Mouse (Mus musculus): ENCODE measurements around the gene Arid3a. TPM values are rescaled to one million over a fixed set of nuclear protein-coding genes. Genes with fewer than 3 reads are reported as not detected.

Arid3a gene
- total RNA-seq, 1 experiment, result 16.3 TPM

DNA sequence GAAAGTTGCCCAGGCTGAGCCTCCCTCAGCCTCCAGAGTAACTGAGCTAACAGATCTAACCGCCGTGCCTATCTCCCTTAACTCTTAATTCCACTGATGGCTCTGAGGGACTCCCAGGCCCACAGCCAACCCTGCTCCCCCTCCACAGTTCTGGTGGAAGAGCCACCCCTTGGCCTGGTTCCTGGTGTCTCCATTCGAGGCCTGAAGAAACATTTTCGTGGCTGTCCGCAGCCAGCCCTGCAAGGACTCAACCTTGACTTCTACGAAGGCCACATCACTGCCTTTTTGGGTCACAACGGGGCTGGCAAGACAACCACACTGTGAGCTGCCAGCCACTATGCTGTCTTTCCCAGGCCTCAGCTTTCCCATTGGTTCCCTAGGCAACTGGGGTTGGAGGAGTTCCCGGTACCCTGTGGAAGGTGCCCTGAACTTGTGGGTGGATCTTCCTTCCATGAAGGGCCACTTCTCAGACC lies 77.4 kb downstream of the Arid3a start:
- Histone ChIP-seq H3K4me3 (ENCODE audit: insufficient read depth in 1 of 2, low read depth in 1 of 2, low read length in 2 of 2, poor library complexity in 1 of 2, severe bottlenecking in 1 of 2) (no peak overlapping the region), H3K4me1 (ENCODE audit: control insufficient read depth in 2 of 2, insufficient read depth in 2 of 2, low read length in 2 of 2, poor library complexity in 1 of 2) (peaks cover 10 to 20% of the 10 kb centered on the region in 2 experiments), H3K9me3 (ENCODE audit: control insufficient read depth, insufficient read depth, low read depth, low read length) (no peaks in the 10 kb centered on the region), H3K36me3 (ENCODE audit: control insufficient read depth, insufficient read depth, low read length, poor library complexity, severe bottlenecking) (peaks cover 6% of the 10 kb centered on the region; the same call in 1 of the 2 replicates), H3K27ac (ENCODE audit: insufficient read depth, low read depth, low read length, poor library complexity, severe bottlenecking) (no peak overlapping the region), H3K9ac (ENCODE audit: insufficient read depth, low read depth, low read length, poor library complexity, severe bottlenecking) (no peak overlapping the region)
- in situ Hi-C loops (cut with MboI; ENCODE audit: low sequenced_read_pairs in 2 of 2, unreplicated experiment in 2 of 2), result no loop called here
- no peak for DNase-seq (ENCODE audit: low read depth, low spot score)
- TF ChIP-seq ZC3H11A (IDR thresholded peaks at IDR 0.05; ENCODE audit: borderline replicate concordance, low read depth, low read length) (no peak), ZNF384 (IDR thresholded peaks at IDR 0.05; ENCODE audit: low read depth, low read length) (no peak), MAFK (IDR thresholded peaks at IDR 0.05; ENCODE audit: insufficient read depth, low read depth, low read length) (no peak), CHD2 (IDR thresholded peaks at IDR 0.05; ENCODE audit: low read depth, low read length) (no peak), HCFC1 (IDR thresholded peaks at IDR 0.05; ENCODE audit: borderline replicate concordance, insufficient read depth, low read length) (no peak)

Other genes starting within 250 kb of the Arid3a start
- 491 and 507 TPM in 2 replicates for gene Cdc34, start 244.8 kb upstream of the Arid3a start, total RNA-seq (2012; rRNA removed)
- gene Gzmm, start 238.0 kb upstream of the Arid3a start, total RNA-seq (2012; rRNA removed), result 2.5 and 4.5 TPM in 2 replicates
- 858 and 1,196 TPM in 2 replicates for gene Bsg, start 222.6 kb upstream of the Arid3a start, total RNA-seq (2012; rRNA removed)
- 5.0 and 11.8 TPM in 2 replicates for gene Hcn2, start 210.4 kb upstream of the Arid3a start, total RNA-seq (2012; rRNA removed)
- gene Polrmt, start 180.5 kb upstream of the Arid3a start, total RNA-seq (2012; rRNA removed), result 109 and 159 TPM in 2 replicates
- gene Fgf22, start 172.0 kb upstream of the Arid3a start, total RNA-seq (2012; rRNA removed), result 1.5 and 1.9 TPM in 2 replicates
- gene Rnf126, start 160.1 kb upstream of the Arid3a start, total RNA-seq (2012; rRNA removed), result 66.7 and 70.8 TPM in 2 replicates
- gene Fstl3, start 149.8 kb upstream of the Arid3a start, total RNA-seq (2012; rRNA removed), result 5.7 and 7.1 TPM in 2 replicates
- 0.27 and 0.37 TPM in 2 replicates for gene Prss57, start 136.1 kb upstream of the Arid3a start, total RNA-seq (2012; rRNA removed)
- gene Palm, start 133.5 kb upstream of the Arid3a start, total RNA-seq (2012; rRNA removed), result 10.7 and 12.7 TPM in 2 replicates
- 1.7 and 2.2 TPM in 2 replicates for gene Misp, start 106.1 kb upstream of the Arid3a start, total RNA-seq (2012; rRNA removed)
- 403 and 408 TPM in 2 replicates for gene Ptbp1, start 72.6 kb upstream of the Arid3a start, total RNA-seq (2012; rRNA removed)
- 1.0 and 1.3 TPM in 2 replicates for gene Prtn3, start 52.6 kb upstream of the Arid3a start, total RNA-seq (2012; rRNA removed)
- gene Plppr3, start 52.4 kb upstream of the Arid3a start, total RNA-seq (2012; rRNA removed), result 3.7 and 7.8 TPM in 2 replicates
- not detected in 2 replicates for gene Elane, start 40.8 kb upstream of the Arid3a start, total RNA-seq (2012; rRNA removed)
- gene Cfd, start 36.2 kb upstream of the Arid3a start, total RNA-seq (2012; rRNA removed), result not detected in 2 replicates
- gene Med16, start 18.1 kb upstream of the Arid3a start, total RNA-seq (2012; rRNA removed), result 21.0 and 24.9 TPM in 2 replicates
- 2.3 and 8.3 TPM in 2 replicates for gene Gm26602, start 16.2 kb upstream of the Arid3a start, total RNA-seq (2012; rRNA removed)
- gene Kiss1r, start 10.1 kb upstream of the Arid3a start, total RNA-seq (2012; rRNA removed), result 0.85 and 2.4 TPM in 2 replicates
- gene R3hdm4, start 5.8 kb upstream of the Arid3a start, total RNA-seq (2012; rRNA removed), result 24.0 and 28.2 TPM in 2 replicates
- gene Wdr18, start 33.1 kb downstream of the Arid3a start, total RNA-seq (2012; rRNA removed), result 155 and 195 TPM in 2 replicates
- gene Grin3b, start 43.7 kb downstream of the Arid3a start, total RNA-seq (2012; rRNA removed), result 0.36 and 0.74 TPM in 2 replicates
- 127 and 220 TPM in 2 replicates for gene Tmem259, start 57.3 kb downstream of the Arid3a start, total RNA-seq (2012; rRNA removed)
- 94.1 and 159 TPM in 2 replicates for gene Cnn2, start 61.5 kb downstream of the Arid3a start, total RNA-seq (2012; rRNA removed)
- 8.8 and 18.9 TPM in 2 replicates for gene Abca7, start 69.5 kb downstream of the Arid3a start, total RNA-seq (2012; rRNA removed)
- gene Arhgap45, start 89.6 kb downstream of the Arid3a start, total RNA-seq (2012; rRNA removed), result 17.0 and 20.9 TPM in 2 replicates
- 266 and 293 TPM in 2 replicates for gene Polr2e, start 112.8 kb downstream of the Arid3a start, total RNA-seq (2012; rRNA removed)
- gene Gpx4, start 120.1 kb downstream of the Arid3a start, total RNA-seq (2012; rRNA removed), result 1,456 and 1,919 TPM in 2 replicates
- gene Sbno2, start 178.5 kb downstream of the Arid3a start, total RNA-seq (2012; rRNA removed), result 36.6 and 49.3 TPM in 2 replicates
- gene Stk11, start 188.8 kb downstream of the Arid3a start, total RNA-seq (2012; rRNA removed), result 124 and 141 TPM in 2 replicates
- 217 and 226 TPM in 2 replicates for gene Atp5d, start 211.6 kb downstream of the Arid3a start, total RNA-seq (2012; rRNA removed)
- gene Cbarp, start 213.8 kb downstream of the Arid3a start, total RNA-seq (2012; rRNA removed), result 20.9 and 41.0 TPM in 2 replicates
- gene Midn, start 221.2 kb downstream of the Arid3a start, total RNA-seq (2012; rRNA removed), result 38.3 and 42.6 TPM in 2 replicates
- 69.6 and 105 TPM in 2 replicates for gene Cirbp, start 238.9 kb downstream of the Arid3a start, total RNA-seq (2012; rRNA removed)
- 25.4 and 31.2 TPM in 2 replicates for gene 1600002K03Rik, start 245.9 kb downstream of the Arid3a start, total RNA-seq (2012; rRNA removed)